Mouse (Mus musculus): ENCODE results near the gene Pqlc2.

DNA sequence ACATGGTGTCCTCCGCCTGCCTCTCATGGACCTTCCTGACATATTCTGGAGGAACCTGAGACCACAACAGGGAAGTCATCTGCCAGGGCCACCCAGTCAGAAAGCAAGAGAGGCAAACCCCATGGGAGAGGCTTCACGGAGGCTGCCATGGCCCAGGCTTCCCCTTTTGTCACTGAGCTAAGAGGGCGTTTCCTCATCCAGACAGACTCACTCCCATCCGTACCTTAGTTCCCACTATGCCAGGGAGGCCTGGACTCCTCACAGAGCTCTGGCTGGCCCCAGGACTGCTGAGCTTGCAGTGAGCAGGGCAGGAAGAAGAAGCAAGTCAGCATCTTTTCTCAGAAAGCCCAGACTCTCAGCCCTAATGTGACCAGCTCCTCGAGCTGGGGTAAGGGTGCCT lies 2.6 kb downstream of the Pqlc2 start:
- TF ChIP-seq EP300 (IDR thresholded peaks at IDR 0.05) (no peak), CTCF (IDR thresholded peaks at IDR 0.05) (no peak)
